Mouse (Mus musculus) MEL-GATA-1-ER (cell line): ENCODE measurements around the gene Slc38a3.

Experiments
- DNase-seq: peaks from one replicate; pipeline ENCODE4 v3.0.0-alpha.2; 2012; ENCODE audit warnings: low read depth; ENCODE audit errors: extremely low read depth

Slc38a3 gene

DNA sequence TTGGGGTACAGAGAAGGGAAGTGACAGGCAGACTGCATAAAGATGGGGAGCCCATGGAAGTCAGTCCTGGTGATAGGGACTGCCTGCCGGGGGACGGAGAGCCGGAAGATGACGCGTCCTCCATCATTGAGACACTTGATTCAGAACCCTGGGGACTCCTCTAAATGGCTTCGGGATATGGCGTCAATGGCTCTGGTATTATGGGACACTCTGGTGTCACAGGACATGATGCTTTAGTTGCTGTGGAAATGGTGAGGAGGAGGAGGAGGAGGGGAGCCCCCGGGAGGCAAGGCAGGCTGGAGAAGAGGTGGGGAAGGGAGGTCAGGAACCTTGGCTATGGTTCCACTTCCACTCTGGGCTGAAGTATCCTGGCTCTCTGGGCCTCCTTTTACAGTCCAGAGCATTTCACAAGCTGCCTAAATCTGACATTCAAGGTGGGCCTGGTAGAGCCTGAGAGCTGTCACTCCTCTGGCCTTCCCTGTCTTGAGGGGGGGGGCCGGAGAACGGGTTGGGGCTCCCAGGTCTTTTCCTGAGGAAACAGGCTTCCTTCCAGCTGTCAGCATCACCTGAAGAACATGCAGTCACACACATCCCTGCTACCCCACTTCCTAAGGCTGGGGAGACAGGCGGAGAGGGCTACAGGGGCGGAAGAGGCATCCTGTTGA is 26.2 kb upstream of the Slc38a3 start:
- no peak for DNase-seq

DNA sequence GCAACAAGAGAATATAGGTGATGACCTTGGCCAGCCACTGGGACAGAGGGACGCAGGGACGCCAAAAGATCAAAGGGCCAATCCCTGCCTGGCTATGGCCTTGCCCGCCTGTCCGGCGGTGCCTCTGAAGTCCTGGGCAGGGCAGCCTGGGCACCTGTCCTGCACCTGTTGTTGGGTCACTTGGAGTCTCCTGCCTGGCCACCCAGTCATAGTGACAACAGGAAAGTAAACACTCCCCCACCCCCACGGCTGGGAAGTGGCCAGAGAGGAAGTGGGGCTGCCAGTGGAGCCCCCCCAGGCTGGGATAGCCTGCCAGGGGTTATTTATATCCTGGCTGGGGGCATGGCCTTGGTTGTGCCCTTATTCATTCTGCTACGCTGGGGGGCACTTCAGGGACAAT is 25.3 kb upstream of the Slc38a3 start:
- no peak for DNase-seq

DNA sequence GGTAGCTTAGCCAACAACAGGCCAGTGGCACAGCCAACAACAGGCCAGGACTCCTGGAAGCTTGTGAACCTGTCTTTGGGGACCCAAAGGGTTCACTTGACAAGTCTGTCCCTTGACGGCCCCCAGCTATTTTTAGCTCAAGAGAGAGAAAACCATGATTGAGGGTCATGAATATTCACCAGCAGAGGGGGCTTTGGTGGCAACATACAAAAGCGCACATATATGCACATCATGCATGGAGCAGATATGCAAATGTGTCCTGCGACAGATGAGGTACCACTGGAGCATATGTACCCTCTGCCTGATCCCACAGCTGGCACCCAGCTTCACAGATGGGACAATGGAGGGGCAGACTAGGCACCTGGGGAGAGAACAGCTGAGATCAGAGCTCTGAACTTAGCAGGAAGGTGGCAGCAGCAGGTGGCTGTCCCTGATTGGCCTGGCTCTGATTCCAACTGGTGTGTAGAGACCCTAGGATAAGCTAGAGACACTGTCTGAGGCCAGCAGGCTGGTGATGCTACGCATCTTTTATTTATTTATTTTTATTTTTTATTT is 24.2 kb upstream of the Slc38a3 start:
- no peak for DNase-seq

DNA sequence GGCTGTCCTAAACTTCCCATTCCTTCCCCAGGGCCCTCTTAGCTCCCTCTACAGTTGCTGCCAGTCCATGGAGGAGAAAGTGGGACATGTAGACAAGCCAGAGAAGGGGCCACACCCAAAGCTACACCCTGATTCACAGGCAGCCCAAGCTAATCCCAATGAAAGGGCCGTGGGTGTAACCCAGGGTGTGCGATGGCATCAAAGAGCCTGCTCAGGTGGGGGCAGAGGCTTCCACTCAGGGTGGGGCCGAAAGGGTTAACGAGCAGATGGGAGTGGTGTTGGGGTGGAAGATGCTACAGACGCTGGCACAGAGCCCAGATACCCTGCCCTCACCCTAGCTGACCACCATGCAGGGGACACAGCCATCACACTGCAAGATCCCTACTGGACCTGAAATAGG is 23.5 kb upstream of the Slc38a3 start:
- no peak for DNase-seq

DNA sequence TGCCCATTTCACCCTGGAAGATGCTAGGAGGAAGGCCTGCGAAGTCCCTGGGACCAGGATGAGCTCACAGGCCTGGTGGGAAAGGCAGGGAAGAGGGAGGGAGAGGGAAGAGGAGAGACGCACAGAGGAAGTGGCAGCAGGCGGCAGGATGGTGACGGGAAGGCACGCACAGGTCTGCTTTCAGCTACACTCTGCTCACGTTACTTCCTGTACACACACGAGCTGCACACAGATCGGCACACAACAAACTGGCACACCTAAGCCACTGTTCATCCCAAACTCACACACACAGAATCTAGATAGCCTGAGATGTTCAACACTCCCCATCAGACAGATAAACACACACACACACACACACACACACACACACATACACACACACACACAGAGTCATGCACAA is 21.1 kb upstream of the Slc38a3 start:
- DNase-seq: no peak

DNA sequence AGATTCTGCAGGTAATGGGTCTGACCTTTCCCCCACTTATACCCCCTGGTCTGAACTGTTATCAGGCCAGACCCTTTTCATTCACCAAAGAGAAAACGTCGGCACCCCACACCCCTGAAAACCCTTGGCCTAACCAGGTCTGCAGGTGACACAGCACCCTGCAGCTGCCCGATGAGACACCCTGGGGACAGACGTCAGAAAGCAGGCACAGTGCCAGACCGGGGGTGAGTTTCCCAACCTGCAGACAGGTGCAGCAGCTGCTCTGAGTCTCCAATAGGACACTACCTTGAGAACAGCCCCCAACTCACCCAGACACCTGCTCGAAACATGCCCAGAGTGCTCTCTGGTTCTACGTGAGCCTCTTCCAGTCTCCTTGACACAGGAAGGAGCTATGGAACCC is 19.6 kb upstream of the Slc38a3 start:
- no peak for DNase-seq

DNA sequence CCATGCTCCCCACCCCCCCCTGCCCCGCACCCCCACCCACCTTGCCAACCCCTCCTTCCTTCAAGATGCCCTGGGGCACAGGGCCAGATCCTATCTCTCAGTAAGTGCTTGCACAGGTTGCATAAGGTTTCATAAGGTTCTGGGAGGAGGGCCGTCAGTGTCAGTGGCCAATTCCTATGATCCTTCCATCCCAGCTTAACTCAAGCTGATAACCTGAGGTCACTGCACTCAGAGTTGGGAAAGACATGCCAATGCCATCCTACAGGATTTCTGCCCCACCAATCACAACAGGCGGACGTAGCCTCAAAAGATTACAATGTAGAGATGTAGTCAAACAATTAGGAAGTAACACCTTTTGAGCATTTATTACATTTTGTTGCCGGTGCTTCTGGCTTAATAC is 19.1 kb upstream of the Slc38a3 start:
- no peak for DNase-seq

DNA sequence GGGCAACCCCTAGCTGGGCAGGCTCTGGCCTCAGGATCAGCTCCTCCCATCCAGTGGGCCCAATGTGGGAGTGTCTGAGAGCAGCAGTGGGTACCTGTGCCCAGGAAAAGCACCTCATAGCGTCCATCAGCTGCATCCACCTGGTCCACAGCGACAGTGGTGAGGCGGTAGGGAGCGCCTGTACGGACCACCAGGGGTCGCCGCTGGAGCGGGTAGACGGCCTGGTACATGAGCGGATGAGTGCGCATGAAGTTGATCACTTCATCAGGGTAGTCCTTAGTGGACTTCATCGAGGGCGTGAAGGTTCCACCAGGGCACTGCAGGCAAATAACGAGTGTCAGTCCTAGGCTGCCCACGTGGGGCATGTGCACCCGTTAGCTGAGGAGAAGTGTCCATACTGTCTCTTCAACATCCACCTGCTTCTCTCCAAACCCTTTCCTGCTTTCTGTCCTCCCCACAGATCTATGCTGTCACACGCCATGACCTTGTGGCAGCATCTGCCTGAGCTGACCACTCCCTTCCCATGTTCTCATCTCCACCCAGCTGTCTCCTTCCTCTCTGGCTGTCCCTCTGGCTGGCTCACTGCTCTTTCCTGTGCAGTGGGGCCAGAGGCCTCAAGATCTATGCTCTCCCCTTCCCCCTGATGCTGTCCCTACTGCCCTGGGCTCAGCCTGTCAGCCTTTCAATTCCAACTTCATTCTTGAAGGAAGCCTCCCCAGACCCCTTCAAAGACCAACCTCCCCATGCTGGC is 16.1 kb upstream of the Slc38a3 start:
- peak; percentile 8 for DNase-seq

DNA sequence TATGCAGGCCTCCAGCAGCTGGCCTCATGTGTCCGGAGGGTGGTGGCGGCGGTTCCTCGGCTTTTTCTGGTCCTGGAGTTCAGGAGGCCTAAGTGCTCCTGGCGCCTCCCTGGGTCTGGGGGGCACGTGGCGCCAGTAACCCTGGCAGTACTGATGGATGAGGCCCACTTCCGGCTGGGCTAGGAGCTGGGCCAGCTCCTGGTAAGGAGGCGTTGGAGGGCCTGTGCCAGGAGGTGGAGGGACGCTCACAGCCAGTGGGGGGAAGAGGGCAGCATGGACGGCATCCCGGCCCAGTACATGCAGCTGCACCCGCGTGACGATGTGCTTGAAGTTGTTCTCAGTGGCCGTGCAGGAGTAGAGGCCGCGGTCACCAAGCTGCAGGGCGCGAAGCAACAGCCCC is 13.1 kb upstream of the Slc38a3 start:
- DNase-seq: no peak

DNA sequence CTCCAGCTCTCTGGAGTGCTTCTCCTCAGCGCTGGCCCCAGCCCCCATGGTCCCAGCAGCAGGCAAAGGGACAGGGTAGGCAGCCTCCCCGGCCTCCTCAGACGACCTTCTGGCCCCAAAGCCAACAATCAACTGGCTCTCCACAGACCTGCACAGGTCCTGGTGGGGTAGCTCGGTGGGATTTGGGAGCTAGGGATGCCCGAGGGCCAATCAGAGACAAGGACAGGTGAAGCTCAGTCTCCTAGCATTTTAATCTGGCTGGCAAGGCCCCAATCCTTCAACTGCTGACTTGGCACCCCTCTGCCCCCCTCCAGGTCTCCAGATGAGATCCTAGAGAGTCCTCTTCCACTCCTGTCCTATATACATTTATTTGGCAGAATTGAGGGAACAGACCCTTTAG is 10.2 kb upstream of the Slc38a3 start, which contains the start of gene Gnat1:
Gene Gnat1, minus strand, starts transcription at position 212 of the 400 bp plus-strand sequence.
- no peak for DNase-seq

DNA sequence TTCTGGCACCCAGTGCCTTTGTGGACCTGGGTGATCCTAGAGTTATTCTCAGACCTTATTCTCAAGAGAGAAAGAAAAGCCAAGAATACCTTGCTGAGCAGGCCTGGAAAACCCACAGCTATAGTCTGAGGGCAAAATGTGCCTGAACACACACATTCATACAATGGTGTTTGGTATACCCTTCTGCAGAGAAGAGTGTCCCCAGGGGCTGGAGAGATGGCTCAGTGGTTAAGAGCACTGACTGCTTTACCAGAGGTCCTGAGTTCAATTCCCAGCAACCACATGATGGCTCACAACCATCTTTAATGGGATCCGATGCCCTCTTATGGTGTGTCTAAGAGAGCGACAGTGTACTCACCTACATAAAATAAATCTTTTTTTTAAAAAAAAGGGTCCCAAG is 9.5 kb upstream of the Slc38a3 start:
- no peak for DNase-seq

DNA sequence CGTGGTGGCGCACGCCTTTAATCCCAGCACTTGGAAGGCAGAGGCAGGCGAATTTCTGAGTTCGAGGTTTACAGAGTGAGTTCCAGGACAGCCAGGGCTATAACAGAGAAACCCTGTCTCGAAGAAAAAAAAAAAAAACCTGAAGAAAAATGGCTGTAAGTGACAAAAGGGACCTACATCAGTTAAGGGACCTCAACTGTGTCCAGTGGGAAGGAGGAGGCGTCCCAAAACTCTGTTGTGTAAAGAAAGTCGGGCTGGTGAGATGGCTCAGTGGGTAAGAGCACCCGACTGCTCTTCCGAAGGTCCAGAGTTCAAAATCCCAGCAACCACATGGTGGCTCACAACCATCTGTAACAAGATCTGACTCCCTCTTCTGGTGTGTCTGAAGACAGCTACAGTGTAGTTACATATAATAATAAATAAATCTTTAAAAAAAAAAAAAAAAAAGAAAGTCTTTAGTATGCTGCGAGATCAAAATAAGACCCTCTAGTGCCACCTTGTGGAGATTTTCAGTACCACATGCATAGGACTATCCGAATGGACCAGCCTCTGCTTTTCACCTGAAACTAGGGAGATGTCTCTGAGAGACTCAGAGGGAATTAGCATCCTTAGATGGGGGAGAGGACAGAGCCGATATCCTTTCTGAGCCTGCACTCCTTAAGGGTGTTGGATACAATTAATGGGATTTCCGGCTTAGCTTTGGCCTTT is 8.6 kb upstream of the Slc38a3 start:
- peak; percentile 66 for DNase-seq

DNA sequence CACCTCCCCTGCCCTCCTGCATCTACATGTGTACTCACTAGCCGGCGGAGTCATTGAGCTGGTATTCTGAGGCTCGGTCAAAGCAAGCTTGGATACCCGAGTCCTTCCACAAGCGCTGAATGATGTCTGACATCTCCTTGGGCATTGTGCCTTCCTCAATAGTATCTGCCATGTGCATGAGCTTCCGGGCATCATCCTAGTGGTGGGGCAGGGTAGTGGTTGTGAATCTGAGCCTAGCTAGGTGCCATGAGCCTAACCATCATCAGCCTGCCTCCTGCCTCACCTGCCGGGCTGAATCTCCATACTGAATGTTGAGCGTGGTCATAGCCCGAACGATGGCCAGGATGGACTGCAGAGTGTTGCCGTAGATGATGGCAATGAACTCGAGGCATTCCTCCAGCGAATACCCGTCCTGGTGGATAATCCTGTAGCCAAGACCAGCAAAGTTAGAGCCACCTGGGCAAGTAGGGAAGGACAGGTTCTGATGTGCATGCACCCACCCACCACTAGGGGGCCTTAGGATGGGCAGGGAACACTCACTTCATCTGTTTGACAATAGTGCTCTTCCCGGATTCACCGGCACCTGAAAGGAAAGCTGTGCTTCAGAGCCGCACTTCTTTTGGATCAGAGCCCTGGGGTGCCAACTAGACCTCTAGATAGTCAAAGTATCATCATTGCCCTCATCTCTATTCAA is 7.9 kb upstream of the Slc38a3 start:
- peak; percentile 26 for DNase-seq

DNA sequence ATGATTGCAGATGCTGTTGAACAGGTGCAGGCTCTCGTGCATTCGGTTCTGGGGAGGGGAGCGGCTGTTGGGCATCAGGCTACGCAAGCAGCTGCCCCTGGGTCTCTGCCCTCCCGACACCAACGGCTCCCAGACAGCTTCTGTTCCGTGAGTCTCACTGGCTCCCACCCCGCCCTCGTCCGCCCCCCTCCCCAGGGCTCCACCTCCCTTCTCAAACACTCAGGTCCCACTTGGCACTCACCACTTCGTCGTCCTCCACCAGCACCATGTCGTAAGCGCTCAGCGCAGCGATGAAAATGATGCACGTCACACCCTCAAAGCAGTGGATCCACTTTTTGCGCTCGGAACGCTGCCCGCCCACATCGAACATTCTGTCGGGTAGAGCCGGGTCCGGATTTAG is 7.0 kb upstream of the Slc38a3 start:
- no peak for DNase-seq

DNA sequence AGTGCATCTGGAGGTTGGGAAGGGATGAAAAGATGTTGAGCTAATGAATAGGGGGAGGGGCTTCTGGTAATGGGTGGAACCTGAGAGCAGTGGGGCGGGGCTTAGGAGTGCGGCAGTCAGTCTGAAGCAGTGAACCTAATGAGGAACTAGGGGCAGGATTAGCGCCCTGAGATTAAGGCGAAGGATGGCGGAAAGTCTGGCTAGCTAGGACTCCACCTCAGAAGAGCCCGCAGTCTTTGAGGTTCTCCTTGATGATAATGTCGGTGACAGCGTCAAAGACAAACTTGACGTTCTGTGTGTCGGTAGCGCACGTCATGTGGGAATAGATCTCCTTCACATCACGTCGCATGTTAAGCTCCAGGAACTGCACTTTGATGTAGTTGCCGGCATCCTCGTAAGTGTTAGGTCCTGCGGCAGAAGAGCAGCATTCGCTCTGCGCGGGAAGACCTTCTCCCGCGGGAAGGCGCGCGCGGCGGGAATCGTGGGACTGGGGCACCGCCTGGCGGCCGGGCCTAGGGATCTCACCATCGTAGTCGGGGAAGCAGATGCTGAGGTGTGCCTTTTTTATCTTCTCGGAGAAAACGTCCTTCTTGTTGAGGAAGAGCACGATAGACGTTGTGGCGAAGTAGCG is 6.5 kb upstream of the Slc38a3 start:
- peak; percentile 60 for DNase-seq

DNA sequence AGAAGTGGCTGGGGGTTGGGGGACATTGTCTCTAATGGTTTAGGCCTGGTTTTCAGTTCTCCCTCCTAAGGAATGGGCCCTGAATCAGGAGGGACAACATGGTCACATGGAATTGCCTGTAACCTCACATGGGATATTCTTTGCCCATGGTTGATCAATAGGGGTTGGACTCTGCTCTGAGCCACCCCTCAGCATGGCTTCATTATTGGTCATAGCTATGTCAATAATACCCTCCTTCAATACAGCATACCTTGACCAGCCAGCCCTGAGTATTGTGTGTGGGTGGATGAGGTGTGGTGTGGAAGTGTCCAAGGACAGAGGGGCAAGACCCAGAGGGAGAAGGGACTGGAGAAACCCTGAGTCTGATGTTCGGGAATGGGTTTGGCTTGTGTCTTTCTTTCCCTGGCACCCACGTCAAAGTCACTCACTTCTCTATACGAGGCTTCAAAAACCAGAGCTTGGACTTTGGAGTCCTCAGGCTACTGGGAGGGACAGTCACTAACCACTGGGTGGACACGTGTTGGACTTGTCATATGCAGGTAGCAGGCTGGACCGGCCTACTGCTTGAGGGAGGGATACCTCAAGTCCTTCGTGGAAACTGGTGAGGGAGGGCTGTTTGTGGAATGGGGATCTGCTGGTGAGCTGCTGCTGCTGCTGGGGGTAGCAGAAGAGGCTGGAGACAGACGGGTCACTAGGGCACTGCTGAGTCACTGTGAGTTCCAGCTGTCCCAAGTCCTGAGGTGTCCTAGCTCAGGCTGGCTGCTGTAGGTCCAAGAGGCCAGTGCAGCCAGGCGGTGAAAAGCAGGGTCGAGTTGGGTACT is 5.5 kb upstream of the Slc38a3 start:
- DNase-seq: no peak

DNA sequence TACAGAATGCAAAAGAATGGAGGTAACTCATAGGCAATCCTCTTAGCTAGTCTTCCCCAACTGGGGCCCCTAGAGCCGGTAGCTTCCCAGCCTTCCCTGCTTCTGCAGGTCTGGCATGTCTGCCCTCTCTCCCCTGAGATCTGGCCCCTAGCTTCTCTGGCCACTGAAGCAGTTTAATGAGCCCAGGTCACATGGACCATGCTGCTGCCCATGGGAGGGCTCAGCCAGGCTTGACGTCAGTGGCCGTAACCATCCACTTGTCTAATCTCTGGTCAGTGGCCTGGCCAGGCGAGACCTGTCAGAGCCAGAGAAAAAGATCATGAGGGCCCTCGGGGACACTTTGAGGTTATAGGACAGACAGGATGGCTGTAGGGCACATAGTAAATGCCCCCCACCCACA is 929 bp upstream of the Slc38a3 start:
- DNase-seq: no peak

DNA sequence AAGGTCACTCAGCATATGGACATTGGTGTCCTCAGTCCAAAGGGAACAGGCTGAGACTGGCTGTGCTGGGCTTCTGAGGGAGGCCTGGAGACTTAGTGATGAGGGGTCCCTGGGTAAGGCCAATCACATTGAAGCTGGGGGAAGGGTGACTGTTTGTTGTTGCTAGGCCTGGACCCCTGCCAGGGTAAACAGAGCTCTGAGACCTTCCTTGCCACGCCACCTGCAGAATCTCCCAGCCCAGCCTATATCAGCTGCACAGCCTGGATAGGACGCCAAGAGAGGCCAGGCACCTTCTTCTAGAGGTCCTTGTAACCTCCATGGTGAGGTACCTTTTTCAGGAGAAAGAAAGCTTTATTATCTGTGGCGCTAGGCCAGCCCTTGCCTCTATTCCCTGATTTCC is 414 bp downstream of the Slc38a3 start:
- DNase-seq: no peak

DNA sequence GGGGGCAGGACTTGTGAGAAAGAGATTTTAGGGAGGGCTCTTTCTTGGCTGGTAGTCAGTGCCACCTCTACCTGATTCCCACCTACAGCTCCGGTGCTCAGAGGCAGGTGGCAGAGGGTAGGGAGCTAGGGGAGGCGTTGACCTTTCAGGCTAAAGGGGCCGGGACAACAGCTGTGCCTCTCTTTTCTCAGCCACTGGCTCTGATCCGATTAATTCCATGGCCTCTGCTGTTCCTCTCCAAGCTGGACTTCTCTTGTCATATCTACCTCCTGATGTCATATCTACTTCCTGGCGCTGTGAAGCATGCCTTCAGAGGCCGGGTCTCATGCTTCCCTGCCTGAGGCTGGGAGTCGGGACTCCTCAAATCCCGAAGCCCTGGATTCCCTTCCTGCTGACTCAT is 1.3 kb downstream of the Slc38a3 start:
- DNase-seq: no peak

DNA sequence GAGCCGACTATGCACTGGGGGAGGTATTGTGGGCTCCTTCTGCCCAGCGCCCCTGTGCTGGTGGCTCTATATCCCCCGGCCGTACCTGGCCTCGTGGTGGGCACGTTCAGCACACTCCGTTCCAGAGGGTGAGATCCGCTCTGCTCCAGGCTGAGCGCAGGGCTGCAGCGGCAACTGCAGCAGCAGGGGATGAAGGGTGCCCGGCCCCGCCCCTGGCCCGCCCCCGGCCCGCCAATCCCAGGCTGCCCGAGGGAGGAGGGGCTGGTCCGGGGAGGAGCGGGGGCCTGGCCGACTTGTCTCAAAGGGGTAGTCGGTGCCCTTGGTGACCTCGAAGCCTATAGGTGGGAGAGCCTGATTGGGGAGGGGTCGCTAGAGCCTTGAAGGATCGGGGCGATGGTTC is 2.1 kb downstream of the Slc38a3 start:
- DNase-seq: no peak
